Mouse (Mus musculus) large intestine, adult 2 months (tissue): ENCODE data around the gene Cd8b1. TPM values are rescaled to one million over a fixed set of nuclear protein-coding genes. Genes with fewer than 3 reads are reported as not detected.
"Not testable (repeated sequence)": the region's sequence is repeated elsewhere in the genome, so short reads cannot be mapped to it uniquely, and the experiment has no call there.

Source experiments
- DNase-seq: peaks from one replicate; pipeline ENCODE4 v3.0.0-alpha.2; 2012; ENCODE audit warnings: low read depth, low spot score
- WGBS: fragments of 180-500 bp; shearing (Covaris S2); methylation state at CpG from one replicate; pipeline ENCODE4 v1.1.7; 2018; 5-methylcytosine and 5-hydroxymethylcytosine counted together
- polyA plus RNA-seq: library from polyadenylated mRNA; depleted of rRNA; stranded (reverse); fragments of >200 nt; gene quantifications from 2 replicates; pipeline ENCODE4 v1.2.3, GENCODE M21; 2012; rRNA removed

The Cd8b1 gene
- polyA plus RNA-seq = 2.7 and 3.5 TPM in 2 replicates

DNA sequence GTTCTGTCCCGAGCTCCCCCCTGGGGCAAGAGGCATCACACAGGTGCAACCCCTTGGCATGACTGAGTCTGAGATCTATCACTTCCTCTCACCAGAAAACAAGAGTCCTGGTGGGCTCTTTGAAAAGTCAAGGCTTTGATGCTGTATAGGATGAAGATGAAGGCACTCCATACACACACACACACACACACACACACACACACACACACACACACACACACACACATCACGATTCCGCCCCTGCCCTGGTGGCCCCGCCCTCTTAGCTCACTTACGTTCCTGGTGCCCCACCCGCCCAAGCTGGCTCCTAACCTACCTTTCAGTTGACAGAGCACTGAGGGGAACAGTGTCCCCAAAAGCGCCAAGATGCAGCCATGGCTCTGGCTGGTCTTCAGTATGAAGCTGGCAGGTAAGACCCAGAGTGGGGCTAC, at the start of gene Cd8b1:
Gene Cd8b1 (plus strand): TSS at position 298 of the 431 bp plus-strand sequence.
- DNase-seq = no peak

DNA sequence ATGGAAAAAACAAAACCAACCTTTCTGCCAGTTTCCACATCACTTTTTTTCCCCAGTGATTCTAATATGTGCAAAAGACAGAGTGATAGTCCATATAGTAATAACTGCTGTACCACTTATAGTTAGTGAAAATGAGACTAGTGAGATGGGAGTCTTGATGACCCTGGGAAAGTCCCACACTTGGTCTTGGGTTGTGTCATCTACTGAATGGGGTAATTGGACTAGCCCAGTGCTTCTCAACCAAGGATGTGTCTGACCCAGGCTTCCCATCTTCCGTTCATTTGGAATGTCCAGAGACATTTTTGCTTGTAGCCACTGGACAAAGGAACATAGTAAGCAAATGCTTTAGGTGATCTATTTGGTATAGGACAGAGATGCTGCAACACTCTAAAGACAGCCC, 48.9 kb upstream of the Cd8b1 start:
- no peak for DNase-seq
- WGBS = 89% methylated on average over 1 of the region's 1 CpGs

More for the DNA sequence above, at the start of gene Cd8b1:
- 39% methylated on average over 7 of the region's 7 CpGs for WGBS

DNA sequence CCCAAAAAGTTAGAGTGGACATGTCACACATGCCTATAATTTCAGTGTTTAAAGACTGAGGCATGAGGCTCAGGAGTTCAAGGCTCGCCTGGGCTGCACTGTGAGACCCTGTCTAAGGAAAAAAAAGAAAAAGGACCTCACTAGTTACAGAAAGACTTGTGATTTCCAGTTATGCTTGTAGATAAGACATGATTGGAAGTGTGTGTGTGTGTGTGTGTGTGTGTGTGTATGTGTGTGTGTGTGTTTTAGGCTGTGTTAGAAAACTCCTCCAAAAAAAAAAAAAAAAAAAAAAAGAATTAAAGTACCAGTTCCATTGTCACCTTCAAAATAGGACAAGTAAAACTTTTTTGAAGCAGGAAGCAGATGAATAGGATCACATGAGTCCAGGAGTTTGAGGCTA, 48.0 kb upstream of the Cd8b1 start:
- 100% methylated on average over 1 of the region's 1 CpGs for WGBS
- DNase-seq = no peak

DNA sequence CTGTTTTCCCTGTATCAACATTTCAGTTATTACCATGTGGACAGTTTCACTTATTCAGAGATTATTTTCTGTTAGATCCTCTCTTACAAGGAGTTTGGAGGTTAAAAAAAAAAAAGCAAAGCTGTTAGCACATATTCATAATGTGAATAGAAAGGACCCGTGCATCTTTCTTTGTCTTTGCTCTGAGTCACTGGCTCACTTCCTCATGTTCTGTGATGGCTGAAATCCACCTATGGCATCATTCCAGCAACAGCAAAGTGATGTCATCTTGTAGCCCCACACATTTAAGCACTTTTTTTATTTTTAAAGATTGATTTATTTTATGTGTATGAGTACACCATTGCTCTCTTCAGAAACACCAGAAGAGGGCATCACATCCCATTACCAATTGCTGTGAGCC, 43.2 kb upstream of the Cd8b1 start:
- 18% methylated on average over 1 of the region's 1 CpGs for WGBS
- no peak for DNase-seq

DNA sequence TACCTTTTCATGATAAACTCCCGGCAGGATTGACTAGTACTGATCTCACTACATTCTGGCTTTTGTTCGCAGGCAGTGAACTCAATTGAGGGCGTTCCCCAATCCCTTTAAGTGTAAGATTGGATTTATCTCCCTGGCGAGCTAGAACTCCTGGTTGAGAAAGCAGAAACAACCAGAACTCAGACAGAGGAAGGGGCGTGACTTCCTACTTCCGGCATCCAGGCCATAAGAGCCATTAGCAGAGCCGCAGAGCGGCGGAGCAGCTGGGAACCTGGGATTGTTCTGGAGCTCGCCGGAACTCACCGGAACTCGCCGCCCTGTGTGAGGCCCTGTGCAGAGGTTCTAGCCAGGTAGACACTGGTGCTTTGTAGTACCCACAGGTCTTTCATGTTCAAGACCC, 29.1 kb upstream of the Cd8b1 start:
- 82% methylated on average over 14 of the region's 14 CpGs for WGBS
- DNase-seq = no peak

DNA sequence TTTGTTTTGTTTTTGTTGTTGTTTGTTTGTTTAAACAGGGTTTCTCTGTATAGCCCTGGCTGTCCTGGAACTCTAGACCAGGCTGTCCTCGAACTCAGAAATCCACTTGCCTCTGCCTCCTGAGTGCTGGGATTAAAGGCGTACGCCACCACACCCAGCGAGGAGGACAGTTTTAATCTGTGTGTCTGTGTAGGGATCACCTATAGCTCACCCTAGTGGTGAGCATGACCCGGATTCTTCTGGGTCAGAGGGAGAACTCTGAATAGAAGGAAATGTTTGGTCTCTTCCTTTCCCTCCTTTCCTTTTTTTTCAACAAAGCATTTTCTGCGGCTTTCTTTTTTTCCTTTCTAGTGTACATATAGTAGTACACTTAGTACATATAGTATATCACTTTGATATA, 27.3 kb upstream of the Cd8b1 start:
- DNase-seq = no peak
- WGBS = 81% methylated on average over 6 of the region's 6 CpGs

DNA sequence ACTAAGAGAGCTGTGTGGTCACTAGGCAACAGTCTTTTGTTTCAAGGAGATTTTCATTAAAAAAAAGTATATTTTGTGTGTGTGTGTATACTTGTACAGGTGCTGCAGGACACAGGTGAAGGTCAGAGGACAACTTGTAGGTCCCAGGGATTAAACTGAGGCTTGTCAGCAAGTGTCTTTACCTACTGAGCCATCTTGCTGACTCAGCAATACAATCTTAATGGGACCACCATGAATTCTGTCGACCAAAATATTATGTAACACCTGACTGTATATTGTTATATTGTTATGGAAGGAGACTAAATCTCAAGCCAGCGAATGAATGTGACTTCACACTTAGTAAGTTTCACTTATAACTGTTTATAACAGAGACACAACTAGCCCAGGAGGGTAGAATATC, 24.5 kb upstream of the Cd8b1 start:
- DNase-seq = no peak
- WGBS = 65% methylated on average over 2 of the region's 2 CpGs

DNA sequence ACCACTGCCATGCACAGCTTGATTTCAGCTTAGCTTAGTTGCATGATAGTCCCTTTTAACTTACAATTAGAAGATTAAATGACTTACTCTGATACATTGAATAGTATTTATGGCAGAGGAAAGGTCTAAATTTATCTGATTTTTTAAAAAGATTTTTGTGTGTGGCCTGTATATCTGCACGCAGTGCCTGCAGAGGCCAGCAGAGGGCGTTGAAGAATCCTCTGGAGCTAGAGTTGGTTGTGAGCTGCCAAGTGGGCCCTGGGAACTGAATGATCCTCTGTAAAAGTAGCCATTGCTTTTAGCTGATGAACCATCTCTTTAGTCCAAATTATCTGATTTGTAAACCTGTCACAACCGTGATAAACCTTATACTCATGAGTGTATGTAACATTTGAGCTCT, 23.8 kb upstream of the Cd8b1 start:
- 64% methylated on average over 3 of the region's 3 CpGs for WGBS
- no peak for DNase-seq

DNA sequence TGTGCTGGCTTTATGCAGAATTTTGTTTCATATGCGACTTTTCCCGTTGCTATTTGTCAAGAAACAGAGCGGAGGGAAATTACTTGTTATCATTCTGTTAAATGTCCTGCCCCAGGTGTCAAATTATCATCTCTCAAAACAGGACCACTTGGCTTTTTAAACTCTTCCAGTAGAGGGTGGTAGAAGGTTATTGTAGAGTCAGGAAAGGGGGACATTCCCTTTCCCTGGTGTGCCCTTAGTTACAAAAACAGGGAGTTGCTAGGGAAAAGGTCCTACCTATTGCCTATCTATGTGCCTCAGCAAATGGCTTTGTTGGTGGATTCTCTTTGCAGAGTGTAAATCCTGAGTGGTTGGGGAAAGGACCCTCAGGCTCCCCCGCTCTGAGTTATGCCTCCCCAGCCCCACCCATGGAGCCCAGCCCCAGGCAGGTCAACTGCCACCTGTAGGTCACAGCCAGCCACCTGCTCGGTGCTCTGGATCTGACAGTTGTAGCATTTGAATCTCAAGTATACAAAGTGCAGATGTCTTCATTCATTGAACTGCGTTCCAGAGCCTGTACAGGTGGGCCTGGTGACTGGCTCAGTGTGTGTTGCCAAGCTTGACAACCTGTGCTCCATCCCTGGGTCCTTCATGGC, 20.4 kb upstream of the Cd8b1 start:
- 50% methylated on average over 6 of the region's 6 CpGs for WGBS
- DNase-seq = no peak

DNA sequence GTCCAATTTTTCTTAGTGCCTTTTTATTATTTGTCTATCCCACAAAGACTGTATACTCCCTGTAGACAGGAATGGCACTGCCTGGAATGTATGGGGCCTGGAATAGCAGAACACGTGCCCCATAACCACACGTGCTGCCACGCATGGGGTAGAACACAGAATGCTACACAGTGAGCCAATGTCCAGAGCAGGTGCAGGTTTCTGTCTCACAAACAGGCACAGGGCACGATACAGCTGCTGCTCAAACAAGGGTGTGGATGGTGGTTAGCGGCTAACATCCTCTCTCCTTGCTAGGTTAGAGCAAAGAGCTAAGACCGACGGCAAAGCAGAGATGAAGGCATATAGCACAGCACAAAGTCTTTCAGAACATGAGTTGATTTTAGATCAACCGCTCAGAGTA, 15.1 kb upstream of the Cd8b1 start:
- no peak for DNase-seq
- WGBS = 58% methylated on average over 8 of the region's 8 CpGs

DNA sequence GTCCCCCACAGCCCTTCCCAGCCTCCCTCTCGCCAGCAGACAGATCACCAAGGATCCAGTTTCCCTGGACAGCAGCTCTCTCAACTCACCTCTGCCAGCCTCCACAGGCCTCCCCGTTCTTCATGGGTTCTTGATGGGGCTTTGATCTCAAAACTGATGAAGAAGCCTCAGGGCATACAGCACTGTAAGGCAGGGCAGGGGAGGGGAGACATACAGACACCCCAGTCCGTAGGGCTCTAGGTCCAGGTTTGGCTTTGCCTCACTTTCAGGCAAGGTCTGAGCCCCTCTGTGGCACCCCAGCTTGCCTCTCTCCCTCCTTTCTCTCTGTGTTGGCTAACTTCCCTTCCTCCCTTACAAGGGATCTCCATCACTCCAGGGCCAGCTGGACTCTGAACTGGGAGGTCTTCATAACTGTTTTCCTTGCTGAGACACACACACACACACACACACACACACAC, 733 bp upstream of the Cd8b1 start, which contains the start of gene Smyd1:
Gene Smyd1 (minus strand): TSS at position 408 of the 458 bp plus-strand sequence.
- no peak for DNase-seq
- WGBS = 78% methylated on average over 3 of the region's 3 CpGs

DNA sequence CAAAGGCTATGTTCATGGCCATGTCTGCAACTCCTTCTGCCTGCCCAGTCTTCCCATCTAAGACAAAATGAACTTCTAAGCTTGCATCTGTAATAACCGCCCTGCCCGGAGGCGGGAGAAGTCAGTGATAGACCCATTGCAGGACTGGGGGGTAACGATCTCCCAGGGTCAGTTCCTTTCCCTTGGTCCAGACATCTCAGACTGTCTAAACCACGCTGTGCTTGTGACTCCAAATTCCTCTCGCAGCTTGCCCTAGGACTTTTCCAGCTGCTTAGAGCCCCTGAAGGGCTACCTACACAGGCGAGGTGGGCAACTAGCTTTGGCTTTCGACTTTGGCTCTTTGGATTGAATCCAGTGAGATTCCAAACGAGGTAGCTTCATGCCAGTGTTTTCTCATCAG, 2.2 kb downstream of the Cd8b1 start:
- DNase-seq = no peak
- 82% methylated on average over 9 of the region's 9 CpGs for WGBS

DNA sequence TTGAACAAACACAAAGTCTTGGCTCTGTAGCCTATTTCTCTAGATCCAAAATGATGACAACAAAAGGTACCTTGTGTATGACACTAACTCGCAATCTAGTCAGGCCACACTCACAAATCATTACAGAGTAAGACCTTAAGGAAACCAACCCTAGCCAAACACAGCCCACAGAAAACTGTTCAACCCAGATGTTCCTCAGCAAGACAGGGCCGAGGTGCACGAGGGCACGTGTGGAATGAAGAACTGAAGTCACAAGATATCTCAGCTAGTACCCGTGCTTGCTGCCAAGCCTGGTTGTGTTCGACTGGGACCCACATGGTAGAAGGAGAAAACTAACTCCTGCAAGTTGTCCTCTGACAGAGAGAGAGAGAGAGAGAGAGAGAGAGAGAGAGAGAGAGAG, 7.3 kb downstream of the Cd8b1 start:
- WGBS = 71% methylated on average over 6 of the region's 6 CpGs
- DNase-seq = no peak

DNA sequence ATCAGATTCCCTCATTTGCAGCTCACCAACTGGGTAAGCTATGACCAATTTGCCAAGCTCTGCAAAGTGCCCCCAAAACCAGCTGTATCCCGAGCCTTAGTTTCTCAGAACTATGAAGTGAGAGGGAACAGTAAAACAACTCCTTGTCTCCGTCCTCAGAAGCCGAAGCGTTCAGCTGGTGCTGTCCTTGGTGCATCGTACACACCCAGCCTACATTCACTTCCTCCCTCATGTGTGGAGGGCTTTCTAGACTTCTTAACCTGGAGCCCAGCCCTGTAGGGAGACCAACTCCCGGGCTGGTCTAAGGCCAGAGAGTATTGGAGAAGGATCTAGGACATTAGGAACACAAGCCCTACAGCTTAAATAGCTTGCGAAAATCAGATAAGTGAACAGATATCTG, 7.9 kb downstream of the Cd8b1 start:
- DNase-seq = no peak
- 58% methylated on average over 7 of the region's 7 CpGs for WGBS

DNA sequence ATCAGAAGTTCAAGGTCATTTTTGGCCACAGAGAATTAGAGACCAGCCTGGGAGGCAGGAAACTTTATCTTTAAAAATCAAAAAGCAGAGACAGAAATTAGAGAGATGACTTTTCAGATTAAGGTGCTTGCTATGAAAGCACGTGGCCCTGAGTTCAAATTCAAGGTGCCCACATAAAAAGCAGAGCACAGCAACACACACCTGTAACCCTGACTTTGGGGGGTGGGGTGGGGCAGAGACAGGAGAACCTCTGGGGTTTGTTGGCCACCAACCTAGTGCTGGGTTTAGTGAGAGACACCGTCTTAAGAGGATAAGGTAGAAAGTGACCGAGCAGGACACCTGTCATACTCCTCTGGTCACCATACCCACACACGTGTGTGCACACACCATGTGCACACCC, 8.9 kb downstream of the Cd8b1 start:
- WGBS = 79% methylated on average over 3 of the region's 4 CpGs
- DNase-seq = not testable (repeated sequence)

DNA sequence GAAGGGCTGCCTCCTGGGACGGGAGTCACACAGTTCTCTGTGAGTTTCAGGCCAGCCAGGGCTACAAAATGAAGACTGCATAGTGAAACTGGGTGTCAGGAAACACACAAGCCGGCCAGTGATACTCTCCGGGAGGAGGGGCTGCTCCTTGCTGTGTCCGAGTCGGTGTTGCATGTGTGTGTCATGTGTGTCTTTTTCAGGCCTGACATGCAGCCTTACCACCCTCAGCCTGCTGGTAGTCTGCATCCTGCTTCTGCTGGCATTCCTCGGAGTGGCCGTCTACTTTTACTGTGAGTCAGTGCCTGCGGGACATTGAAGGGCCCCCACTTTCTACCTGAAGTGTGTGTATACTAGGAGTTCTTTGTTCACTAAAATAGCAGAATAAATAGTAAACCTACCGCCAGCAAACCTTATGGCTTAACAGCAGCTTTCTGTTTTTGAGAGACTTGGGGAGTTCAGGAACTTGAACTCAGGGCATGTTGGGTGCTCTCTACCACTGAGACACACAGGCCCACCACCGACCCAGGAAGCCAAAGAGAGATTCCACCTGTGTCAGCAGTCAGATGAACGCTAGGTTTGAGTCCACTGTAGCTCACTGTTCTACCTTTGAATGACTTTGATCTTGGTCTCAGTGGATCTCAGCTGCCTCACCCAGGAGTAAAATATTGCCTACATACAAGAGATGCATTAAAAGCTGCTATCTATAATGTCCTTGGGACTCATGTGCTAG, 9.8 kb downstream of the Cd8b1 start:
- no peak for DNase-seq
- 70% methylated on average over 11 of the region's 11 CpGs for WGBS

DNA sequence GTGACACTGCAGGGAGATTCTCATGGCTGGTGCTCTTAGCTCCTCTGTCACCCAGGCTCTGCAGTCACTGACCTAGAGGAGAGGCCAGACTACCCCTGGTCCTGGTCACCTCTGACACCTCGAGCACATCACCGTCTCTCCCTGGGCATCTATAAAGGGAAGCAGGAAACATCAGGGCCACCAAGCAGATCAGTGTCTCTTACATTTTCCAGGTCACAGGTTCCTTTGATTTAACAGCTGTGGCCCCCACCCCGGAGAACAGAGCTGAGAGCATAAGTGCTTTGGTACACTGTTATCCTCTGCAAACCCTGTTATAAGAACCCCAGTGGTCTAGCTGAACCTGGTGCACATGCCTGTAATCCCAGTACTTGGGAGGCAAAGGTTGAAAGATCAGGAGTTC, 10.4 kb downstream of the Cd8b1 start:
- no peak for DNase-seq
- 75% methylated on average over 3 of the region's 3 CpGs for WGBS

DNA sequence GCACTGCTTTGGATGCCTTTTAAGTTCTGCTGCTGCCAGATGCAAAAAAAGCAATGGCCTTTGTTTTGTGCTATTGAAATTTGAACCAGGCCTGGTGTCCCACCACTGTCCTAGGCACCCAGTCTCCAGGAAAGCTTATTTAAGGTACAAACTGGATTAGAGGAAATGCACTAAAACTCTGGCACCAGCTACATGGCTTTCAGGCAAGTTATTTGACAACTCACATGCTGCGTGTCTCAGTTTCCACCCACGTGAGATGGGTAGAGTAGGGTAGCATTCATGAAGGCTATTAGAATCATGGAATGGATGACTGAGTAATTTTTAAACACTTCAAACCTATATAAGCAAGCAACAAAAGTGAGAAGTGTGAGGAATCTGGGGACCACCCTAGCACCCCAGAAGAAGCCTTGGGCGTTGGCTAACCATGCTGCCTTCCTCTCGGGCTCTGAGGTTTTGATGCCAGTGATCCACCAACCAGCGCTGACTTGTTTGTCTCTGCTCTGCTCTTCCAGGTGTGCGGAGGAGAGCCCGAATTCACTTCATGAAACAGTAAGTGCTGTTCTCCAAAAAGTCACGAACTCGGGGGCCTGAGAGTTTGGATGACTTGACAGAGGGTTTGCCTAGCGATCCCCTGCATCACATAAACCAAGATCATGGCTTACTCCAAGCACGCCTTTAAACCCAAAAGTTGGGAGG, 11.1 kb downstream of the Cd8b1 start:
- WGBS = 90% methylated on average over 11 of the region's 11 CpGs

DNA sequence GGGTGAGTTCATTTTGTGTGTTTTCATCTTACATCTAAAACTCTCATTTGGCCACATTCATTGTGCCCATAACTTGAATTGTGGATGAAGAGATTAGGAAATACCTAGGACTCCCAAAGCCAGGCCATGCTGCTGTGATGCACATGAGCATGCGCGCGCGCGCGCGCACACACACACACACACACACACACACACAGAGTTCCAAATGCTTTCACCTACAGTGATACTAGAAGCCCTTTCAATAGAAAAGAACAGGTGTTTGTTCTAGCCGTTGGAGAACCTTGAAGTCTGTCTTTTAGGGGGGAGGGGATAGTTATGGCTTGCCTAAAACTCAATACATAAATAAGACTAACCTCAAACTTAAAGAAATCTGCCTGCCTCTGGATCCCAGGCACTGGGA, 15.1 kb downstream of the Cd8b1 start:
- WGBS = 92% methylated on average over 8 of the region's 8 CpGs
- no peak for DNase-seq

More for the DNA sequence above, 11.1 kb downstream of the Cd8b1 start:
- DNase-seq = no peak

DNA sequence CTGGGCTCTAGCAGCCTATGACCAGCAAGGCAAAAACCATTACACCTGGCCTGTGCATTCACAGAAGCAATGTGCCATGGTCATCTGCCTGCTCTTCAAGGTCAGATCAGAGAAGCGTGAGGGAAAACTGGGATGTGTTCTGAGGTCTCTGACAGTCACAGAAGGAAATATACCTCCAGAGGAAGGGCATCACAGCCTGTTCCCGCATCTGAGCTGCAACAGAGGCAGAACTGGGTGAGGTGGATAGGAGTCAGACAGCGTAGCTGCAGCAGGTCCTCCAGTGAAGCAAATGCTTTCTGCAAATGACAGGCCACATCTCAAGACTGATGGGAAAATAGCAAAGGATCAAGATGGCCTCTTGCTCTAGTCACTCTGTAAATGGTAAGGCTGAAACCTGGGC, 16.4 kb downstream of the Cd8b1 start:
- DNase-seq = no peak
- WGBS = 72% methylated on average over 3 of the region's 3 CpGs

DNA sequence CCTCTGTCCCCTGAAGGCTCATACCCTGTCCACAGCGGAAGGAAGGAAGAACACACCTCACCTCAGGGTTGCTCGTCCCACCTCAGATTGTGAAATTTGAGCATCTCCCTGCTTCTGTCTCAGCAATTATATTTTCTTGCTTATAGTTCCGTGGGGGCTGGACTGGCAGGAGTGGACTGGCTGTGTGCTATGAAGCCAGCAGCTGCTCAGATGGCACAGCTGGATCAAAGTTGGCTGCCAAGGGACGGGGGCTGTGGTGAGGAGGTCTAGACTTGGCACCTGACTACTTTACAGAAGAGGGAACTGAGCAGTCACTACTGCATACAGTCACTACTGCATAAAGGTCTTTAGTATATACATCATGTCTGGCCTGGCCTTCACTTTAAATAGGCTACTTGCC, 16.8 kb downstream of the Cd8b1 start:
- DNase-seq = no peak
- WGBS = 78% methylated on average over 4 of the region's 4 CpGs
